7 mouse cellular contexts compared by ENCODE assay signal in the genomic region with DNA sequence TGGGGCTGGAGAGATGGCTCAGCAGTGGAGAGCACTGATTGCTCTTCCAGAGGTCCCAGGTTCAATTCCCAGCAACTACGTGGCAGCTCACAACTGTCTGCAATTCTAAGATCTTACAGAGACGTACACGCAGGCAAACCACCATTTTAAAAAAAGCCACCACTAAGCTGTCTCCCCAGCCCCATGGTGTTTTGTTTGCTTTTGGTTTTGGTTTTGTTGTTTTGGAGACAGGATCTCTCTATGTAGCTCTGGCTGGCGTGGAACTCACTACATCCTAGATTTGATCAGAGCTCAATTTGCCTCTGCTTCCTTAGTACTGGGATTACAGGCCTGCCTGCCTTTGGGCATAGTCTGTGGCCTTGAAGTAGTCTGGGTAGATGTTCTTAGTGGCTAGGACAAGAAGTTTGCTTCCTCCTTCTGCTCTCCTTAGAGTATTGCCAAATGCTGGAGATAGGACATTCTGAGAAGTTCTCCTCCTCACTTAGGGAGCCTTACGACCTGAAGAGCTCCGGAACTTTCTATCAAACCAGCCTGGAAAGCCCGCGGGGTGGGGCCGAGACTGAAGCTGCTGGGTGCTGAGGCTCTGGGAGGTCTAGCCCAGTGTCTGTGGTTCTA.
DNase-seq lines count a peak whose midpoint lies in the region; ATAC-seq lines count a peak whose summit lies in the region.

No protein-coding gene starts in this region.

- DNase-seq in 3134 (ENCODE audit: extremely low read depth, insufficient read length, low spot score): peak; percentile 6
- peak; percentile 32 to 35 for DNase-seq in CD8-positive naive resting alpha-beta T cell, adult 2 months (ENCODE audit: low read depth in 2 of 2, low spot score in 2 of 2)
- peak; percentile 1 to 3 for DNase-seq in spleen, postnatal 36 days (ENCODE audit: low spot score in 2 of 2)
- DNase-seq in thymus, postnatal 25 days: peak; percentile 4

- ATAC-seq in common myeloid progenitor, adult 5-6 weeks (replicated peaks; ENCODE audit: low read depth, poor library complexity, severe bottlenecking): 0 out of 2 replicates have a peak, but pooled peaks have one; percentile 45
- ATAC-seq in inflammation-experienced regulatory T-cells, adult 6 months: peak; percentile 67
- ATAC-seq in monocyte, adult 5-6 weeks (replicated peaks; ENCODE audit: insufficient number of reproducible peaks, low FRiP score, low TSS enrichment, poor library complexity, severe bottlenecking): peak; percentile 56; the same call in 1 of the 2 replicates

Comparison
In these comparisons a context has a peak if more than half of its experiments do, and no peak if none do; other contexts are left out.
1. Peak in every context shown above with its lines: DNase-seq and ATAC-seq.